Mouse (Mus musculus): ENCODE measurements around the gene Srp54a.
"Not testable (repeated sequence)": the region's sequence is repeated elsewhere in the genome, so short reads cannot be mapped to it uniquely, and the experiment has no call there.

- not testable (repeated sequence) for TF ChIP-seq CTCF (IDR thresholded peaks at IDR 0.05; ENCODE audit: control insufficient read depth, insufficient read depth, low read length); POLR2A (IDR thresholded peaks at IDR 0.05; ENCODE audit: borderline replicate concordance, control insufficient read depth, low read depth, low read length)
Measured at GRCm38 (mm10) chr12:55155449-55155783, 75.4 kb downstream of the Srp54a start.

Data from bone marrow, adult 2 months (tissue).